Mouse (Mus musculus): ENCODE measurements around the gene Gpank1. TPM values are rescaled to one million over a fixed set of nuclear protein-coding genes. Genes with fewer than 3 reads are reported as not detected.

Gene Gpank1
- polyA plus RNA-seq, 1 experiment from 2014 or later = 29.8 TPM

GRCm38 (mm10) chr17:35162121-35162520, 40.9 kb downstream of the Gpank1 start:
- Histone ChIP-seq H3K9me3 (ENCODE audit: control insufficient read depth, low read length) (no peaks in the 10 kb centered on the region), H3K36me3 (ENCODE audit: control insufficient read depth, insufficient read depth) (peaks cover 44% of the 10 kb centered on the region), H3K27ac (ENCODE audit: low read length) (no peak overlapping the region), H3K27me3 (replicated peaks; ENCODE audit: control insufficient read depth, insufficient read depth, low read length) (no peaks in the 10 kb centered on the region), H3K9ac (replicated peaks; ENCODE audit: low read depth, low read length) (peak overlapping the region; percentile 100; the same call in 1 of the 2 replicates), H3K4me1 (replicated peaks; ENCODE audit: control insufficient read depth, insufficient read depth, low read length) (peaks cover 28% of the 10 kb centered on the region), H3K4me3 (replicated peaks; ENCODE audit: low read length) (peak overlapping the region; percentile 98), H3K4me2 (ENCODE audit: low read length) (peak overlapping the region; percentile 66)
- 73% methylated on average over 14 of the region's 14 CpGs for WGBS
- no peak for ATAC-seq

- WGBS = 33% methylated on average over 12 of the region's 12 CpGs
Measured at GRCm38 (mm10) chr17:35162730-35163129, 41.5 kb downstream of the Gpank1 start.

DNA sequence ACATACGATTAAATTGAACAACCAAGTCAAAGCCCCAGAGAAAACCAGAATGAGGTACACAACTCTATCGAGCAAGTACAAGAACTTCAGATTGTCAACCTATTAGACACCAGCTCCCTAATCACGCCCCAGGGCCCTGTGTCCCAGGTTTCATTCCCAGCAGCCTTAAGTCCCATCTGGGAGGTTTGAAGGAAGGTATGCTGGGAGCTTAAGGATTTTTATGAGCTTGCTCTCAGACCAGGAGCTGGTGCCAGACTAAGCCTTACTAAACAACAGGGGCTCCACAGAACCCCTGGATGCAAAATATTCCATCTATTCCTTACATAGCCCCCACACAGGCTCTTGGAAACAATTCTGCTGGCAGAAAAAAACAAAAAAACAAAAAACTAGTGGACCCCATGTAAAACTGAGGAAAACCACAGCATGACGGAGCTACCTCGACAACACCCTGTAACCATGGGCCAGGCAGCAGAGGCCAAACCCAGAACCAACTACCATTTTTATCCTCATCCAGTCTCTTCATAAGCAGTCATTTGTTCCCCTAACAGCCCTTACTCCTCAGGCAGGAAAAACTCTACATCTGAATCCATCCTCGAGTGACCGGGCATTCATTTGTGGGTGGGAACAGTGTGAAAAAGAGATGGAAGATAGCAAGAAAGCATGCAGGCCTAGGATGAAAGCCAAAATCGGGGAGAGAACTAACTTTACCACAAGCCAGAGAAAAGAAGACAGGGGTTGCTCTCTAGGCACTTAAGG, 42.2 kb downstream of the Gpank1 start:
- Histone ChIP-seq H3K9me3 (ENCODE audit: control insufficient read depth, low read length) (no peaks in the 10 kb centered on the region), H3K9ac (replicated peaks; ENCODE audit: low read depth, low read length) (peak overlapping the region; percentile 100), H3K36me3 (ENCODE audit: control insufficient read depth, insufficient read depth) (peaks cover 32% of the 10 kb centered on the region), H3K4me3 (replicated peaks; ENCODE audit: low read length) (peak overlapping the region; percentile 98), H3K4me2 (ENCODE audit: low read length) (peak overlapping the region; percentile 66), H3K27ac (ENCODE audit: low read length) (peak overlapping the region; percentile 97), H3K27me3 (replicated peaks; ENCODE audit: control insufficient read depth, insufficient read depth, low read length) (no peaks in the 10 kb centered on the region), H3K4me1 (replicated peaks; ENCODE audit: control insufficient read depth, insufficient read depth, low read length) (peaks cover 28% of the 10 kb centered on the region)
- no peak for ATAC-seq
- WGBS = 9% methylated on average over 8 of the region's 8 CpGs

More at GRCm38 (mm10) chr17:35162730-35163129, 41.5 kb downstream of the Gpank1 start:
- H3K27ac ChIP-seq (ENCODE audit: low read length) = no peak overlapping the region
- no peak for ATAC-seq
- H3K4me3 ChIP-seq (replicated peaks; ENCODE audit: low read length) = peak overlapping the region; percentile 98
- H3K9me3 ChIP-seq (ENCODE audit: control insufficient read depth, low read length) = no peaks in the 10 kb centered on the region
- peaks cover 39% of the 10 kb centered on the region for H3K36me3 ChIP-seq (ENCODE audit: control insufficient read depth, insufficient read depth)
- peaks cover 28% of the 10 kb centered on the region for H3K4me1 ChIP-seq (replicated peaks; ENCODE audit: control insufficient read depth, insufficient read depth, low read length)
- H3K9ac ChIP-seq (replicated peaks; ENCODE audit: low read depth, low read length) = peak overlapping the region; percentile 100
- peak overlapping the region; percentile 66 for H3K4me2 ChIP-seq (ENCODE audit: low read length)
- H3K27me3 ChIP-seq (replicated peaks; ENCODE audit: control insufficient read depth, insufficient read depth, low read length) = no peaks in the 10 kb centered on the region

DNA sequence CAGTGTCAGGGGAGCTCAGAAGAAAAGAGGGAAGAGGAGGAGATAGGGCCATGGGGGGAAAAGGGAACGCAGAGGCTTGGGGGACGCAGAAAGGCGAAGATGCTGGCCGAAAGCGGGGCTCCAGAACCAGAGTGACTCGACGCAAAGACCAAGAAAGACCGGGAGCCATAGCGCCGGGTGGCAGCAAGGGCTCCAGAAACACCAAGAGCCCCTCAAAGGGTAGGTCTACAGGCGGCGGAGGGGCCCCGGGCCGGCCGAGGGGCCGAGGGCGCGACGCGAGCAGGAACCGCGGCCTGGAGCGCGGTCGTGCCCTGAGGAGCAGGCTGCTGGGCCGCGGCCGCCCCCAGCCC, 42.9 kb downstream of the Gpank1 start:
- Histone ChIP-seq H3K9ac (replicated peaks; ENCODE audit: low read depth, low read length) (peak overlapping the region; percentile 100), H3K4me3 (replicated peaks; ENCODE audit: low read length) (peak overlapping the region; percentile 98), H3K27ac (ENCODE audit: low read length) (peak overlapping the region; percentile 97), H3K9me3 (ENCODE audit: control insufficient read depth, low read length) (no peaks in the 10 kb centered on the region), H3K4me1 (replicated peaks; ENCODE audit: control insufficient read depth, insufficient read depth, low read length) (peaks cover 28% of the 10 kb centered on the region), H3K27me3 (replicated peaks; ENCODE audit: control insufficient read depth, insufficient read depth, low read length) (no peaks in the 10 kb centered on the region), H3K4me2 (ENCODE audit: low read length) (peak overlapping the region; percentile 66), H3K36me3 (ENCODE audit: control insufficient read depth, insufficient read depth) (peaks cover 26% of the 10 kb centered on the region)
- 0% methylated on average over 22 of the region's 28 CpGs for WGBS
- no peak for ATAC-seq

- H3K9ac ChIP-seq (replicated peaks; ENCODE audit: low read depth, low read length) = peak within 1 kb of the TSS; percentile 100
- peak within 1 kb of the TSS; percentile 66 for H3K4me2 ChIP-seq (ENCODE audit: low read length)
- peaks cover 20% of the 10 kb centered on the region for H3K36me3 ChIP-seq (ENCODE audit: control insufficient read depth, insufficient read depth)
- peak within 1 kb of the TSS; percentile 99 for H3K27ac ChIP-seq (ENCODE audit: low read length)
- ATAC-seq = peak; percentile 94
- WGBS = under 1% methylated on average over 72 of the region's 89 CpGs
- peaks cover 28% of the 10 kb centered on the region for H3K4me1 ChIP-seq (replicated peaks; ENCODE audit: control insufficient read depth, insufficient read depth, low read length)
- H3K4me3 ChIP-seq (replicated peaks; ENCODE audit: low read length) = peak within 1 kb of the TSS; percentile 98
- no peaks in the 10 kb centered on the region for H3K27me3 ChIP-seq (replicated peaks; ENCODE audit: control insufficient read depth, insufficient read depth, low read length)
- H3K9me3 ChIP-seq (ENCODE audit: control insufficient read depth, low read length) = no peaks in the 10 kb centered on the region
Measured at GRCm38 (mm10) chr17:35164568-35165450, 43.6 kb downstream of the Gpank1 start, which contains the start of gene Prrc2a. Prrc2a (minus strand) TSS chr17:35164897.

DNA sequence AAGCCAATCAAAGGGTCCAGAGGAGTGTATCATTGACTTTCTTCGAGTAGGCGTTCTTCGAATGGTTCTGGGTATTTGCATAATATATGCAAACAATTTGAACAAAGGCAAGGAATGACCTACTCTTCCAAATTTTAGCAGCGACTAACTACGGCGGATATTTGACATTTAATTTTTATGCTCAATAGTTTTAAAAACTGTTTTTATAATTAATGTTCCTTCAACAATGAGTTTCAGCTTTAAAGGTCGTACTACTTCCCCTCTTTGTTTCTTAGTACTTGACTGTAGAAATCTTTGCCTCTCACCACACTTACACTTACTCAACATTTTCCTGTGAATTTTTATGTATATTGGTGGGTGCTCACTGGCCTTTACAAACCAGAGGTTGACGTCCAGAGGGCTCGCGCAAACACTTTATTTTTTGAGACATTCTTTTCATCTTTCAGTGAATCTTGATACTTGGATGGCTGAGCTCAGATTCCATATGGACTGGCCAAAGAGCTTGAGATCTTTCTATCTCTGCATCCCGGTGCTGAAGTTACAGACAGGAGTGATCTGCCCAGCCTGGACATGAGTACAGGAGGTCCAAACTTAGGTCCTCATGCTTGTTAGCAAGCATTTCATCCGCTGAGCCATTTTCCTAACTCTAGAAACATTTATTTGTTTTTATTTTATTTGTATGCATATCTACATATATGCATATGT, 44.3 kb downstream of the Gpank1 start:
- 19% methylated on average over 12 of the region's 12 CpGs for WGBS

DNA sequence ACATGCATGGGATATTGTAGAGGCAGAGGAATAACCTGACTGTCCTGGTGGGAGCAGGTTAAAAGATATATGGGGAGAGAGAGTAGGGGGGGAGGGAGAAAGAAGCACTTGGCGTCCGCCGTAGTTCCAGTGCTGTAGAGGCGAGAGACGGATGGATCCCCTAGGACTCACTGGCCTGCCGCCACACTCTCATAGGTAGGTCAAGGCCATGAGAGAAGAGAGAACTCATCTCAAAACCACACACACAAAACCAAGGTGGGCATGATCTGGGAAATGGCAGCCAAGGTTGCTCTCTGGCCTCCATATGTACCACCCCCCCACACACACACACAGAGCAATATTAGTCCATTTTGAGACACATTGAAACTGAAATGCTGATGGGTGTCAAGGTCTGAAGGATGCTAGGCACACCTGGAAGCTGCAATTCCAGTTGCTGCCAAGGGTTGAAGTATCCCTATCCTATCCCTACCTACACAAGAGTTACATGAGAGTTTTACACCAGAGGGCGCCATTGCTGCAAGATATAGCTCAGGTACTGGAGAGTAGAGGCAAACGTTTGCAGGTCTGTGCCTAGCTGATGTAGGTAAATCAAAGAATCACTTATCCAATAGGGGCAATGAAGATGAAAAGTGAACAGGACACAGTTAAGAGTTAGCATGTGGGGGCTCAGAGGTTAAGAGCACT, 45.2 kb downstream of the Gpank1 start:
- Histone ChIP-seq H3K4me2 (ENCODE audit: low read length) (peak overlapping the region; percentile 60), H3K4me1 (replicated peaks; ENCODE audit: control insufficient read depth, insufficient read depth, low read length) (peaks cover 27% of the 10 kb centered on the region), H3K4me3 (replicated peaks; ENCODE audit: low read length) (no peak overlapping the region; the same call in 1 of the 2 replicates), H3K36me3 (ENCODE audit: control insufficient read depth, insufficient read depth) (peaks cover 3% of the 10 kb centered on the region; the same call in 1 of the 2 replicates), H3K9ac (replicated peaks; ENCODE audit: low read depth, low read length) (peak overlapping the region; percentile 58; the same call in 1 of the 2 replicates), H3K27me3 (replicated peaks; ENCODE audit: control insufficient read depth, insufficient read depth, low read length) (no peaks in the 10 kb centered on the region), H3K27ac (ENCODE audit: low read length) (peak overlapping the region; percentile 99), H3K9me3 (ENCODE audit: control insufficient read depth, low read length) (no peaks in the 10 kb centered on the region)
- ATAC-seq = no peak
- 73% methylated on average over 8 of the region's 8 CpGs for WGBS

More for the DNA sequence above, 44.3 kb downstream of the Gpank1 start:
- Histone ChIP-seq H3K27me3 (replicated peaks; ENCODE audit: control insufficient read depth, insufficient read depth, low read length) (no peaks in the 10 kb centered on the region), H3K27ac (ENCODE audit: low read length) (peak overlapping the region; percentile 99), H3K4me3 (replicated peaks; ENCODE audit: low read length) (peak overlapping the region; percentile 98), H3K4me1 (replicated peaks; ENCODE audit: control insufficient read depth, insufficient read depth, low read length) (peaks cover 28% of the 10 kb centered on the region), H3K9ac (replicated peaks; ENCODE audit: low read depth, low read length) (peak overlapping the region; percentile 58), H3K4me2 (ENCODE audit: low read length) (peak overlapping the region; percentile 60), H3K9me3 (ENCODE audit: control insufficient read depth, low read length) (no peaks in the 10 kb centered on the region), H3K36me3 (ENCODE audit: control insufficient read depth, insufficient read depth) (peaks cover 12% of the 10 kb centered on the region)
- peak; percentile 86 for ATAC-seq

- WGBS = 89% methylated on average over 7 of the region's 7 CpGs
Measured at GRCm38 (mm10) chr17:35167794-35168193, 46.5 kb downstream of the Gpank1 start.

More at GRCm38 (mm10) chr17:35167794-35168193, 46.5 kb downstream of the Gpank1 start:
- Histone ChIP-seq H3K36me3 (ENCODE audit: control insufficient read depth, insufficient read depth) (no peaks in the 10 kb centered on the region), H3K4me1 (replicated peaks; ENCODE audit: control insufficient read depth, insufficient read depth, low read length) (peaks cover 16% of the 10 kb centered on the region), H3K9me3 (ENCODE audit: control insufficient read depth, low read length) (no peaks in the 10 kb centered on the region), H3K4me3 (replicated peaks; ENCODE audit: low read length) (no peak overlapping the region), H3K27me3 (replicated peaks; ENCODE audit: control insufficient read depth, insufficient read depth, low read length) (no peaks in the 10 kb centered on the region), H3K4me2 (ENCODE audit: low read length) (no peak overlapping the region), H3K27ac (ENCODE audit: low read length) (no peak overlapping the region), H3K9ac (replicated peaks; ENCODE audit: low read depth, low read length) (no peak overlapping the region)
- no peak for ATAC-seq
